8 mouse cellular contexts compared by ENCODE assay signal in the genomic region with DNA sequence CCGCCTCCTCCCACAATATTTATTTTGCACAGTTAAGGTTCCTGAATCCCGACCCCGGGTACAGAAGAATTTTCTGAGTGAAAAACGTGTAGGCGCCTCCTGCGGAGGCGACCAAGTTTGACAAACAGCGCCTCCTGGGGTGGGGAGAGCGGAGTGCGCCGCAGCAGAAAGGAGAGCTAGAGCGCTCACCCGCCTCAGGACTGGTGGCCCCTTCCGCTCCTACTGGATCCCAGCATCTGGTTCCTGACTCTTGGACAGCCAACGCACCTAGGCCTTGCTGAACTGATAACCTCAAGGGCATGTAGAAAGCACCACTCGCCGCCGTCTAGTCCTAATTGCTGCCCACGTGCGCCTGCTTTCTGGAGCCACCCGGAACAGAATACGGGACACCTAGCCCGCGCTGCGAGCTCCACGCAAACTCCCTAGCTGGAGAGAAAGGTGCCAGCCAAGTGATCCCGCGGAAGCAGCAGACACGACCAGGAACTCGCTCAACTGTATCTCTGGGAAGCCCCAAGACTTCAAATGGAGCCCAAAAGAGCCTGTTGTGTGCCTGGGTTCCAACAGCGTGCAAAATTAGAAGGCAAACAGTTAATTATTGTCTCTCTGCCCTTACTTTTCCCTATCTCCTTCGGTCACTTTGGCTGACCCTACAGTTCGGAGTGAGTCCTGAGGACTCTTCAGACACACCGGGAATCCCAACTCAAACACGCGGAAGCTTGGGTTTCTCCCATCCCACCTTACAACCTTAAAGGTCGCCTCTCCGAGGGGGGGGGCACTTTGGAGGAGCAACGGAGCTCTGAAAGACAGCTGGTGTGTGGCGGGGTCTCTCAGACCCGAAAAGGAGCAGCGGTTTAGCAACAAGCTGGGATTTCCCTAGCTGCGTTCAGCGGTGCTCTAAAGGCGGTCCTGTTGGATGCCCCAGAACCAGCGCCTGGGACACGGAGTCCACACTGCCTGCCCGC. TPM values are rescaled to one million over a fixed set of nuclear protein-coding genes. Genes with fewer than 3 reads are reported as not detected.
DNase-seq lines count a peak whose midpoint lies in the region; ATAC-seq and TF ChIP-seq lines count a peak whose summit lies in the region.

No protein-coding gene starts in this region.

- H3K27ac ChIP-seq in lung, postnatal 0 days (ENCODE audit: low read length) = no peak overlapping the region
- H3K27ac ChIP-seq in stomach, embryonic 16.5 days (ENCODE audit: low read length) = no peak overlapping the region

- peak; percentile 30 to 79 for DNase-seq in adrenal gland, adult (ENCODE audit: inconsistent age in 2 of 2, low spot score in 1 of 2)
- no peak for DNase-seq in adrenal gland, adult 18-20 months (ENCODE audit: low spot score in 2 of 2)
- DNase-seq in right cerebral cortex, postnatal 4 days = peak; percentile 71
- DNase-seq in right cerebral cortex, postnatal 25 days = no peak
- DNase-seq in heart, postnatal 4 days = peak; percentile 82
- peak; percentile 58 for DNase-seq in lung, postnatal 0 days (ENCODE audit: low spot score)
- no peak for DNase-seq in cerebellum, adult 11 months

- H3K4me2 ChIP-seq in lung, postnatal 0 days (replicated peaks; ENCODE audit: low read depth, low read length) = no peak overlapping the region
- H3K4me2 ChIP-seq in stomach, embryonic 16.5 days (ENCODE audit: low read depth, low read length) = 0 out of 2 replicates have a peak overlapping the region, but pooled peaks have one; percentile 27

- peaks cover 8% of the 10 kb centered on the region; the same call in 1 of the 2 replicates for H3K4me1 ChIP-seq in lung, postnatal 0 days (ENCODE audit: insufficient read depth, low read depth, low read length)
- peaks cover 16% of the 10 kb centered on the region for H3K4me1 ChIP-seq in stomach, embryonic 16.5 days (ENCODE audit: control insufficient read depth, insufficient read depth, low read length)

- H3K9ac ChIP-seq in lung, postnatal 0 days (replicated peaks; ENCODE audit: low read depth) = no peak overlapping the region
- H3K9ac ChIP-seq in stomach, embryonic 16.5 days (ENCODE audit: low read length) = no peak overlapping the region

- peaks cover 98% of the 10 kb centered on the region for H3K27me3 ChIP-seq in lung, postnatal 0 days (replicated peaks; ENCODE audit: insufficient read depth, low read length)
- H3K27me3 ChIP-seq in stomach, embryonic 16.5 days (ENCODE audit: control insufficient read depth, insufficient read depth, low read length) = peaks cover 93% of the 10 kb centered on the region

- no peaks in the 10 kb centered on the region for H3K36me3 ChIP-seq in lung, postnatal 0 days (ENCODE audit: insufficient read depth, low read length)
- H3K36me3 ChIP-seq in stomach, embryonic 16.5 days (ENCODE audit: control insufficient read depth, insufficient read depth, low read length) = no peaks in the 10 kb centered on the region

- H3K9me3 ChIP-seq in lung, postnatal 0 days (ENCODE audit: low read length) = no peaks in the 10 kb centered on the region
- no peaks in the 10 kb centered on the region for H3K9me3 ChIP-seq in stomach, embryonic 16.5 days (replicated peaks; ENCODE audit: control insufficient read depth, low read length)

- no peak overlapping the region for H3K4me3 ChIP-seq in lung, postnatal 0 days (ENCODE audit: low read depth, low read length)
- H3K4me3 ChIP-seq in stomach, embryonic 16.5 days (replicated peaks; ENCODE audit: low read length) = peak overlapping the region; percentile 19; the same call in 1 of the 2 replicates

- no peak for ATAC-seq in lung, postnatal 0 days
- ATAC-seq in stomach, embryonic 16.5 days (ENCODE audit: insufficient read depth, low FRiP score) = no peak

- peak; percentile 72 for TF ChIP-seq CTCF in lung, postnatal 0 days (IDR thresholded peaks at IDR 0.05)

- TF ChIP-seq EP300 in lung, postnatal 0 days (IDR thresholded peaks at IDR 0.05) = no peak

- 1% methylated on average over 48 of the region's 48 CpGs for WGBS in lung, postnatal 0 days
- WGBS in stomach, embryonic 16.5 days = 3% methylated on average over 48 of the region's 48 CpGs

RNA-seq across cellular contexts. Expression of a gene that starts 5.0 kb away (rescaled TPM):
- 10 to 100 TPM in 1 of 2 experiments, 1 to 10 TPM in 1; 2.6 to 12.3 TPM for total RNA-seq in adrenal gland, adult 18-20 months (2021)
- 10 to 100 TPM; 18.7 to 20.1 TPM for total RNA-seq in heart, postnatal 4 days (2021)
- polyA plus RNA-seq in lung, postnatal 0 days (2015; fragmentation: Nextera tagmentation; extraction: Ambion mirVana) = not detected in 2 replicates
- polyA plus RNA-seq in stomach, embryonic 16.5 days (2015; fragmentation: Nextera tagmentation; extraction: Ambion mirVana) = 0.79 and 0.84 TPM in 2 replicates

Comparison
In these comparisons a context has a peak if more than half of its experiments do, and no peak if none do; other contexts are left out.
1. DNase-seq: peak in adrenal gland, adult (2 of 2), right cerebral cortex, postnatal 4 days (single experiment), heart, postnatal 4 days (single experiment) and lung, postnatal 0 days (single experiment); none in adrenal gland, adult 18-20 months (0 of 2), right cerebral cortex, postnatal 25 days (single experiment) and cerebellum, adult 11 months (single experiment).